Mouse (Mus musculus) duodenum, adult 2 months (tissue): ENCODE data around the gene Ugt1a8. TPM values are rescaled to one million over a fixed set of nuclear protein-coding genes. Genes with fewer than 3 reads are reported as not detected.

Source experiments
- polyA plus RNA-seq: library from polyadenylated mRNA; depleted of rRNA; stranded (reverse); fragments of >200 nt; gene quantifications from 2 replicates; pipeline ENCODE4 v1.2.3, GENCODE M21; 2012; ENCODE audit warnings: low replicate concordance; rRNA removed

Gene Ugt1a8
- polyA plus RNA-seq, result not detected in 2 replicates

GRCm38 (mm10) chr1:88087513-88087912 lies at the start of gene Ugt1a8:
Ugt1a8 (plus strand) TSS chr1:88087813.

GRCm38 (mm10) chr1:88055088-88055487 lies 32.5 kb upstream of the Ugt1a8 start, which contains the start of gene Ugt1a10:
Ugt1a10 (plus strand) TSS chr1:88055388.

GRCm38 (mm10) chr1:88070495-88070894 lies 17.1 kb upstream of the Ugt1a8 start, which contains the start of gene Ugt1a9:
Ugt1a9 (plus strand) TSS chr1:88070800.

GRCm38 (mm10) chr1:88094941-88095492 lies 7.4 kb downstream of the Ugt1a8 start, which contains the start of gene Ugt1a7c:
Ugt1a7c (plus strand) TSS chr1:88095062.

DNA sequence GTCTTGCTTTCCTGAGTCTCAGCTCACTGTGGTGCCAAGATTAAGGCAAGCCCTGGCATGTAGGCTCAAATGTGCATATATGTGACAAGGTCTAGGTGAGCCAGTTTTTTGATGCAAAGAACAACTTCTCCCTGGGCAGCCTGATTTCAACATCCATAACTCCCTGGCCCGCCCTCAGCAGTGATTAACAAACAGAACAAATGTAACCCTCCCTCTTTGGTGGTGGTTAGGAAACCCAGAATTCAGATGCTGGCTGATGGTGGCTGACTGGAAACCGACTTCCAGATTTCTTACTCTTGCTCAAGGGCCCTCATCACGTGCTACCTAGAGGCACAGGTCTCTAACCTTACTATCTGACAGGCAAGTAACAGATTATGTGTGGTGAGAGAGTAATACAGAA lies 15.4 kb downstream of the Ugt1a8 start, which contains the start of gene Ugt1a6b:
Gene Ugt1a6b (plus strand): TSS at position 234 of the 400 bp plus-strand sequence.

DNA sequence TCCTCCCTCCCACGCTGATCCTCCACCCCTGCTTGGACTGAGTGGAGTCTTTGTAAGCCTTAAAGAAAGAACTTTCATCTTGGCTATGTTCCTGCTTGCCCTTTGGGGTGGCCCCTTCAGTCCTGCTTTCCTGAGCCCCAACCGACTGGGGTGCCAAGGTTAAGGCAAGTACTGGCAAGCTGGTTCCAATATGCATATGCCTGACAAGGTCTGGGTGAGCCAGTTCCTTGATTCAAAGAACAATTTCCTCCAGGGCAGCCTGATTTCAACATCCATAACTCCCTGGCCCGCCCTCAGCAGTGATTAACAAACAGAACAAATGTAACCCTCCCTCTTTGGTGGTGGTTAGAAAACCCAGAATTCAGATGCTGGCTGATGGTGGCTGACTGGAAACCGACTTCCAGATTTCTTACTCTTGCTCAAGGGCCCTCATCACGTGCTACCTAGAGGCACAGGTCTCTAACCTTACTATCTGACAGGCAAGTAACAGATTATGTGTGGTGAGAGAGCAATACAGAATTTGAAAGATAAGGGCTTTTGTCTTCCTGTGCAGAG lies 46.9 kb downstream of the Ugt1a8 start, which contains the start of gene Ugt1a6a:
Gene Ugt1a6a (plus strand): TSS at position 353 of the 555 bp plus-strand sequence.

GRCm38 (mm10) chr1:88165711-88166110 lies 78.1 kb downstream of the Ugt1a8 start, which contains the start of gene Ugt1a5:
Ugt1a5 (plus strand) TSS chr1:88166012.

DNA sequence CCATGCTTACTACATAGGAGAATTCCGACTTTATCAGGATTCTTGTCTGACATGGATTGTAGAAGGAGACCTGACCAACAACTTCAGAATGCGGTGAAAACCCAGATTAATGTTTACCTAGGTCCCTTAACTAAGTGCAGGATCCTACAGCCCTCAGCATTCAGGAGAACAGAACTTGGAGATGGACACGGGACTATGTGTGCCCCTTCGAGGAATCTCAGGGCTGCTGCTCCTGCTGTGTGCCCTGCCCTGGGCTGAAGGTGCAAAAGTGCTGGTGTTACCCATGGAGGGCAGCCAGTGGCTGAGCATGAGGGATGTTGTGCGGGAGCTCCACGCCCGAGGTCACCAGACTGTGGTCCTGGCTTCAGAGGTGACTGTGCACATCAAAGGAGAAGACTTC lies 112.8 kb downstream of the Ugt1a8 start, which contains the start of gene Ugt1a2:
Gene Ugt1a2 (plus strand): TSS at position 146 of the 400 bp plus-strand sequence.

GRCm38 (mm10) chr1:88205294-88205922 lies 117.8 kb downstream of the Ugt1a8 start, which contains the start of gene Dnajb3:
Dnajb3 (minus strand) TSS chr1:88205782.

GRCm38 (mm10) chr1:88211812-88212211 lies 124.2 kb downstream of the Ugt1a8 start, which contains the start of gene Ugt1a1:
Ugt1a1 (plus strand) TSS chr1:88211959.

DNA sequence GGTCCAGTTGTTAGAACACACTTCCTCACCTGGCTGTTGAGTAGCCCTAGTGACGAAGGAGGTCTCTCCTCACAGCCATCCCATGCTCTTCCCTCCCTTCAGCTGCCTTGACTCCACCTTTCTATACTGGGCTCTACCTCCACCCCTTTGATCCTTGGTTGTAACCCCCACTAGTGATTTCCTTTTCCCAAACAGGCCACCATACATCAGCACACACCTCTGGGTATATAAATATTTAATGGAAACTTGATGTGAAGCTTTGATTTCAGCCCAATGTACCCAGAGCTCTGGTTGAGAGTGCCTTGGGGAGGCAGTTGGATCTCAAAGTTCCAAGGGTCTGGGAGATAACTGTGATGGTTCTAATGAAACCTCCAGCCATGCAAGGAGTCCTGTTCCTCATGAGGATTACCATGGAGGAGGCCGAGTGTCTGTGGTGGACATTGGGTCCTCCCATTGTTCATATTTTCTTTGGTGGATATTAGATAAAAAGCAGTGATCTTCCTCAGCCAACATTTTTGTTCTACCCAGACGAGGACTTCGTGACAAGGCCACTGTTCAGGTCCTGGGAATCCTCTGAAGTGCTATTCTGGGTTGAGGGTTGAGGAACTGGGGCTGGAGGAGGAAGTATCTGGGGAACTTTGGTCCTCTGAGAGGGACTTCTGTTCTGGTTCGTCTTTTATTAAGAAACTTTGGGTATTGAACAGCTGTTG lies 139.2 kb downstream of the Ugt1a8 start, which contains the start of gene Mroh2a:
Gene Mroh2a (plus strand): TSS at position 317 of the 710 bp plus-strand sequence.

Other genes with a start within 250 kb of the Ugt1a8 start
- gene Dgkd, start 234.5 kb upstream of the Ugt1a8 start, polyA plus RNA-seq, result 24.4 and 36.8 TPM in 2 replicates
- gene Usp40, start 79.3 kb upstream of the Ugt1a8 start, polyA plus RNA-seq, result 4.0 and 4.7 TPM in 2 replicates
- 0.25 TPM in 1 of 2 replicates, not detected in the other for gene Ugt1a10, start 32.4 kb upstream of the Ugt1a8 start, polyA plus RNA-seq
- 0.92 and 8.7 TPM in 2 replicates for gene Ugt1a9, start 17.0 kb upstream of the Ugt1a8 start, polyA plus RNA-seq
- 104 and 175 TPM in 2 replicates for gene Ugt1a7c, start 7.2 kb downstream of the Ugt1a8 start, polyA plus RNA-seq
- 1.3 and 3.3 TPM in 2 replicates for gene Ugt1a6b, start 15.4 kb downstream of the Ugt1a8 start, polyA plus RNA-seq
- gene Ugt1a6a, start 47.0 kb downstream of the Ugt1a8 start, polyA plus RNA-seq, result 4.3 and 60.7 TPM in 2 replicates
- gene Ugt1a5, start 78.2 kb downstream of the Ugt1a8 start, polyA plus RNA-seq, result 0.40 TPM in 1 of 2 replicates, not detected in the other
- 0.14 and 0.18 TPM in 2 replicates for gene Ugt1a2, start 112.8 kb downstream of the Ugt1a8 start, polyA plus RNA-seq
- 0.47 and 4.9 TPM in 2 replicates for gene Dnajb3, start 118.0 kb downstream of the Ugt1a8 start, polyA plus RNA-seq
- 44.3 and 111 TPM in 2 replicates for gene Ugt1a1, start 124.1 kb downstream of the Ugt1a8 start, polyA plus RNA-seq
- 0.20 and 0.60 TPM in 2 replicates for gene Mroh2a, start 139.2 kb downstream of the Ugt1a8 start, polyA plus RNA-seq
- gene Hjurp, start 189.8 kb downstream of the Ugt1a8 start, polyA plus RNA-seq, result 22.2 and 37.6 TPM in 2 replicates
- gene Trpm8, start 189.8 kb downstream of the Ugt1a8 start, polyA plus RNA-seq, result not detected in 2 replicates